Mouse (Mus musculus): ENCODE measurements around the gene Ogfr. TPM values are rescaled to one million over a fixed set of nuclear protein-coding genes. Genes with fewer than 3 reads are reported as not detected.

The Ogfr gene
- polyA plus RNA-seq, 2 experiments, result 71.4 to 78.6 TPM

GRCm38 (mm10) chr2:180566240-180566913 is 22.7 kb upstream of the Ogfr start:
- DNase-seq (ENCODE audit: low spot score), result peak; percentile 59
- H3K9ac ChIP-seq (ENCODE audit: low read depth, low read length, severe bottlenecking), result no peak overlapping the region
- no peaks in the 10 kb centered on the region for H3K27me3 ChIP-seq (ENCODE audit: control insufficient read depth, insufficient read depth, low read length)
- no peak overlapping the region for H3K27ac ChIP-seq (replicated peaks; ENCODE audit: low read depth, low read length)
- no peak for TF ChIP-seq POLR2A (IDR thresholded peaks at IDR 0.05; ENCODE audit: borderline replicate concordance, extremely low read depth, insufficient read depth, insufficient read length)
- ATAC-seq (ENCODE audit: low FRiP score, low read depth), result no peak
- no peaks in the 10 kb centered on the region for H3K9me3 ChIP-seq (ENCODE audit: control insufficient read depth, low read length)
- peaks cover 15% of the 10 kb centered on the region for H3K4me1 ChIP-seq (ENCODE audit: control insufficient read depth, insufficient read depth, low read length)
- no peak overlapping the region for H3K4me3 ChIP-seq (replicated peaks; ENCODE audit: low read length)
- no peak overlapping the region for H3K4me2 ChIP-seq (replicated peaks; ENCODE audit: low read depth, low read length, severe bottlenecking)
- no peaks in the 10 kb centered on the region for H3K36me3 ChIP-seq (ENCODE audit: control insufficient read depth, insufficient read depth, low read length)
- WGBS, result 40% methylated on average over 13 of the region's 13 CpGs

- ATAC-seq (ENCODE audit: low FRiP score, low read depth), result no peak; the same call in 1 of the 2 replicates
- peak; percentile 33 for DNase-seq (ENCODE audit: low spot score)
- no peaks in the 10 kb centered on the region for H3K9me3 ChIP-seq (ENCODE audit: control insufficient read depth, low read length)
- 19% methylated on average over 3 of the region's 3 CpGs for WGBS
- H3K27me3 ChIP-seq (ENCODE audit: control insufficient read depth, insufficient read depth, low read length), result no peaks in the 10 kb centered on the region
- H3K9ac ChIP-seq (ENCODE audit: low read depth, low read length, severe bottlenecking), result 0 out of 2 replicates have a peak overlapping the region, but pooled peaks have one; percentile 4
- H3K36me3 ChIP-seq (ENCODE audit: control insufficient read depth, insufficient read depth, low read length), result no peaks in the 10 kb centered on the region
- H3K4me2 ChIP-seq (replicated peaks; ENCODE audit: low read depth, low read length, severe bottlenecking), result no peak overlapping the region
- H3K27ac ChIP-seq (replicated peaks; ENCODE audit: low read depth, low read length), result no peak overlapping the region; the same call in 1 of the 2 replicates
- peaks cover 15% of the 10 kb centered on the region for H3K4me1 ChIP-seq (ENCODE audit: control insufficient read depth, insufficient read depth, low read length)
- TF ChIP-seq POLR2A (IDR thresholded peaks at IDR 0.05; ENCODE audit: borderline replicate concordance, extremely low read depth, insufficient read depth, insufficient read length), result no peak
- H3K4me3 ChIP-seq (replicated peaks; ENCODE audit: low read length), result no peak overlapping the region
These were observed 19.9 kb upstream of the Ogfr start for GRCm38 (mm10) chr2:180569028-180569643.

GRCm38 (mm10) chr2:180576482-180576881 is 12.6 kb upstream of the Ogfr start:
- Histone ChIP-seq H3K9ac (ENCODE audit: low read depth, low read length, severe bottlenecking) (no peak overlapping the region), H3K4me2 (replicated peaks; ENCODE audit: low read depth, low read length, severe bottlenecking) (no peak overlapping the region), H3K27me3 (ENCODE audit: control insufficient read depth, insufficient read depth, low read length) (no peaks in the 10 kb centered on the region; the same call in 1 of the 2 replicates), H3K9me3 (ENCODE audit: control insufficient read depth, low read length) (no peaks in the 10 kb centered on the region), H3K36me3 (ENCODE audit: control insufficient read depth, insufficient read depth, low read length) (no peaks in the 10 kb centered on the region), H3K27ac (replicated peaks; ENCODE audit: low read depth, low read length) (no peak overlapping the region), H3K4me3 (replicated peaks; ENCODE audit: low read length) (no peak overlapping the region), H3K4me1 (ENCODE audit: control insufficient read depth, insufficient read depth, low read length) (no peaks in the 10 kb centered on the region)
- WGBS, result 67% methylated on average over 4 of the region's 4 CpGs
- DNase-seq (ENCODE audit: low spot score) (no peak), ATAC-seq (ENCODE audit: low FRiP score, low read depth) (no peak)
- no peak for TF ChIP-seq POLR2A (IDR thresholded peaks at IDR 0.05; ENCODE audit: borderline replicate concordance, extremely low read depth, insufficient read depth, insufficient read length)

- DNase-seq (ENCODE audit: low spot score), result peak; percentile 78
- TF ChIP-seq POLR2A (IDR thresholded peaks at IDR 0.05; ENCODE audit: borderline replicate concordance, extremely low read depth, insufficient read depth, insufficient read length), result no peak
- Histone ChIP-seq H3K9me3 (ENCODE audit: control insufficient read depth, low read length) (no peaks in the 10 kb centered on the region), H3K4me1 (ENCODE audit: control insufficient read depth, insufficient read depth, low read length) (peaks cover 7% of the 10 kb centered on the region), H3K36me3 (ENCODE audit: control insufficient read depth, insufficient read depth, low read length) (no peaks in the 10 kb centered on the region), H3K9ac (ENCODE audit: low read depth, low read length, severe bottlenecking) (no peak overlapping the region), H3K27ac (replicated peaks; ENCODE audit: low read depth, low read length) (no peak overlapping the region), H3K4me3 (replicated peaks; ENCODE audit: low read length) (no peak overlapping the region), H3K27me3 (ENCODE audit: control insufficient read depth, insufficient read depth, low read length) (no peaks in the 10 kb centered on the region; the same call in 1 of the 2 replicates), H3K4me2 (replicated peaks; ENCODE audit: low read depth, low read length, severe bottlenecking) (no peak overlapping the region)
- ATAC-seq (ENCODE audit: low FRiP score, low read depth), result no peak
- WGBS, result 2% methylated on average over 3 of the region's 3 CpGs
These were observed 10.4 kb upstream of the Ogfr start for GRCm38 (mm10) chr2:180578686-180579085.

GRCm38 (mm10) chr2:180581002-180581401 is 8.0 kb upstream of the Ogfr start, which contains the start of gene Mrgbp:
Gene Mrgbp, plus strand, starts transcription at chr2:180581304.
- H3K4me3 ChIP-seq (replicated peaks; ENCODE audit: low read length), result no peak within 1 kb of the TSS
- 75% methylated on average over 3 of the region's 3 CpGs for WGBS
- no peak for TF ChIP-seq POLR2A (IDR thresholded peaks at IDR 0.05; ENCODE audit: borderline replicate concordance, extremely low read depth, insufficient read depth, insufficient read length)
- no peak within 1 kb of the TSS for H3K27ac ChIP-seq (replicated peaks; ENCODE audit: low read depth, low read length)
- ATAC-seq (ENCODE audit: low FRiP score, low read depth) (no peak), DNase-seq (ENCODE audit: low spot score) (no peak)
- H3K4me2 ChIP-seq (replicated peaks; ENCODE audit: low read depth, low read length, severe bottlenecking), result no peak within 1 kb of the TSS
- H3K9ac ChIP-seq (ENCODE audit: low read depth, low read length, severe bottlenecking), result no peak within 1 kb of the TSS
- H3K27me3 ChIP-seq (ENCODE audit: control insufficient read depth, insufficient read depth, low read length), result no peaks in the 10 kb centered on the region; the same call in 1 of the 2 replicates
- peaks cover 19% of the 10 kb centered on the region for H3K36me3 ChIP-seq (ENCODE audit: control insufficient read depth, insufficient read depth, low read length)
- H3K9me3 ChIP-seq (ENCODE audit: control insufficient read depth, low read length), result no peaks in the 10 kb centered on the region
- H3K4me1 ChIP-seq (ENCODE audit: control insufficient read depth, insufficient read depth, low read length), result peaks cover 9% of the 10 kb centered on the region
